In genomic region chr9:62789856-62790255, GRCm38 (mm10) we compare ENCODE assay signal across 27 mouse cellular contexts. TPM values are rescaled to one million over a fixed set of nuclear protein-coding genes. Genes with fewer than 3 reads are reported as not detected.
DNase-seq lines count a peak whose midpoint lies in the region; ATAC-seq and TF ChIP-seq lines count a peak whose summit lies in the region.
"Had no signal": no experiment of that assay in that cellular context is flagged by ENCODE, and none has a peak within 500 bp of the region (broad histone marks: within the 10 kb centered on the region; RNA-seq: fewer than 3 reads in every experiment).

No protein-coding gene starts in this region.

- H3K27ac ChIP-seq in cerebellum, adult 2 months (ENCODE audit: insufficient read depth, low read length): peak overlapping the region; percentile 46; the same call in 1 of the 2 replicates
- H3K27ac ChIP-seq: forebrain, embryonic 10.5 days; forebrain, embryonic 13.5 days; heart, adult 2 months; heart, embryonic 10.5 days; heart, embryonic 13.5 days; hindbrain, embryonic 14.5 days; hindbrain, postnatal 0 days had no signal

- TF ChIP-seq CTCF in cerebellum, adult 2 months (IDR thresholded peaks at IDR 0.05; ENCODE audit: borderline replicate concordance, insufficient read depth, low read depth, low read length): no peak

- H3K27me3 ChIP-seq in cerebellum, adult 2 months (ENCODE audit: control insufficient read depth, insufficient read depth, low read length): no peaks in the 10 kb centered on the region
- H3K27me3 ChIP-seq: CH12.LX; forebrain, embryonic 13.5 days; heart, embryonic 13.5 days had no signal

- H3K4me1 ChIP-seq in cerebellum, adult 2 months (ENCODE audit: control insufficient read depth, insufficient read depth, low read length): peaks cover 13% of the 10 kb centered on the region
- H3K4me1 ChIP-seq: forebrain, embryonic 10.5 days; forebrain, embryonic 13.5 days; heart, embryonic 10.5 days; heart, embryonic 13.5 days had no signal

- ATAC-seq in frontal cortex, adult (ENCODE audit: low TSS enrichment): 0 out of 2 replicates have a peak, but pooled peaks have one; percentile 13
- ATAC-seq: forebrain, embryonic 13.5 days; forebrain, embryonic 16.5 days; hindbrain, postnatal 0 days; inflammation-experienced regulatory T-cells, adult 6 months; intestine, embryonic 16.5 days had no signal

- TF ChIP-seq POLR2A in cerebellum, adult 2 months (IDR thresholded peaks at IDR 0.05; ENCODE audit: borderline replicate concordance, insufficient read depth, low read length): no peak

- 36% methylated on average over 12 of the region's 12 CpGs for WGBS in cerebellum, adult 2 months

- no peak overlapping the region for H3K4me3 ChIP-seq in cerebellum, adult 2 months (replicated peaks; ENCODE audit: insufficient read depth, low read depth, low read length)
- H3K4me3 ChIP-seq: forebrain, embryonic 10.5 days; forebrain, embryonic 13.5 days; heart, adult 2 months; heart, embryonic 10.5 days; heart, embryonic 13.5 days had no signal

- peak; percentile 46 to 48 for DNase-seq in cerebellum, adult 2 months
- DNase-seq in cerebellum, adult 8-10 months: no peak
- DNase-seq in cerebellum, postnatal 14 days: peak; percentile 73 to 76
- DNase-seq in cerebellum, adult 11-12 months: no peak
- no peak for DNase-seq in frontal cortex, postnatal 36 days (ENCODE audit: low spot score in 2 of 2)
- DNase-seq in adrenal gland, adult 2 months: no peak
- DNase-seq: adrenal gland, adult 8-10 months; adrenal gland, postnatal 25 days; B cell, adult 2 months; embryo, embryonic 11 days; gastrocnemius, postnatal 36 days; heart, adult 2 months; heart, postnatal 14 days; heart, postnatal 4 days; kidney, adult 18-20 months; kidney, adult 9 months had no signal

RNA-seq across cellular contexts. Expression of gene Fem1b, which starts 21.9 kb away (rescaled TPM):
- 42.0 and 43.3 TPM in 2 replicates for polyA plus RNA-seq in cerebellum, adult 2 months (2012; rRNA removed)
- total RNA-seq in adrenal gland, adult 2 months (2021): 10 to 100 TPM; 31.6 to 33.8 TPM
- polyA plus RNA-seq in adrenal gland, adult 2 months (2012; rRNA removed): 8.1 and 8.3 TPM in 2 replicates

RNA-seq across cellular contexts. Expression of gene Cln6, which starts 48.7 kb away (rescaled TPM):
- 17.6 and 22.1 TPM in 2 replicates for polyA plus RNA-seq in cerebellum, adult 2 months (2012; rRNA removed)
- 10 to 100 TPM; 20.0 to 20.2 TPM for total RNA-seq in adrenal gland, adult 2 months (2021)
- 65.3 and 68.9 TPM in 2 replicates for polyA plus RNA-seq in adrenal gland, adult 2 months (2012; rRNA removed)

Comparison
In these comparisons a context has a peak if more than half of its experiments do, and no peak if none do; other contexts are left out.
1. DNase-seq: peak in cerebellum, adult 2 months (2 of 2) and cerebellum, postnatal 14 days (2 of 2); none in cerebellum, adult 8-10 months (single experiment), cerebellum, adult 11-12 months (single experiment), frontal cortex, postnatal 36 days (0 of 2) and adrenal gland, adult 2 months (single experiment).